Mouse (Mus musculus) spleen, postnatal 14 days (tissue): ENCODE data around the gene Twsg1.
A peak's percentile ranks its signal among the peaks of the same experiment; 100 is the strongest.

Experiments used
- DNase-seq, 2 experiments: peaks; one replicate each; pipeline ENCODE4 v3.0.0; 2021 to 2022; ENCODE audit warnings: low spot score in 2 of 2

Twsg1 gene

GRCm38 (mm10) chr17:65885697-65886529, 65.1 kb downstream of the Twsg1 start, which contains the start of gene Ralbp1:
TSS of gene Ralbp1 (minus strand) at chr17:65885798.
- DNase-seq = no peak

- no peak for DNase-seq
These were observed 65.7 kb downstream of the Twsg1 start for GRCm38 (mm10) chr17:65885398-65885696.

GRCm38 (mm10) chr17:65884691-65885397, 66.2 kb downstream of the Twsg1 start:
- DNase-seq = peak; percentile 97 to 98

GRCm38 (mm10) chr17:65884061-65884669, 66.9 kb downstream of the Twsg1 start:
- peak; percentile 23 to 43 for DNase-seq

GRCm38 (mm10) chr17:65877026-65877425, 74.0 kb downstream of the Twsg1 start:
- no peak for DNase-seq

GRCm38 (mm10) chr17:65873834-65874233, 77.2 kb downstream of the Twsg1 start:
- DNase-seq = no peak

GRCm38 (mm10) chr17:65873156-65873555, 77.9 kb downstream of the Twsg1 start:
- no peak for DNase-seq

- DNase-seq = peak; percentile 42 to 58
These were observed 78.4 kb downstream of the Twsg1 start for GRCm38 (mm10) chr17:65872652-65873051.

- DNase-seq = no peak
These were observed 79.0 kb downstream of the Twsg1 start for GRCm38 (mm10) chr17:65872051-65872450.
